Mouse (Mus musculus) MN1 (cell line): ENCODE measurements around the gene Slfn8.
"Not testable (repeated sequence)": the region's sequence is repeated elsewhere in the genome, so short reads cannot be mapped to it uniquely, and the experiment has no call there.

ENCODE experiments used
- DNase-seq: peaks from one replicate; pipeline ENCODE4 v3.0.0-alpha.2; 2016; ENCODE audit warnings: low spot score

Slfn8 gene

GRCm38 (mm10) chr11:83020621-83021020 is at the start of gene Slfn8:
Gene Slfn8 (minus strand): TSS chr11:83020810.
- DNase-seq: no peak

DNA sequence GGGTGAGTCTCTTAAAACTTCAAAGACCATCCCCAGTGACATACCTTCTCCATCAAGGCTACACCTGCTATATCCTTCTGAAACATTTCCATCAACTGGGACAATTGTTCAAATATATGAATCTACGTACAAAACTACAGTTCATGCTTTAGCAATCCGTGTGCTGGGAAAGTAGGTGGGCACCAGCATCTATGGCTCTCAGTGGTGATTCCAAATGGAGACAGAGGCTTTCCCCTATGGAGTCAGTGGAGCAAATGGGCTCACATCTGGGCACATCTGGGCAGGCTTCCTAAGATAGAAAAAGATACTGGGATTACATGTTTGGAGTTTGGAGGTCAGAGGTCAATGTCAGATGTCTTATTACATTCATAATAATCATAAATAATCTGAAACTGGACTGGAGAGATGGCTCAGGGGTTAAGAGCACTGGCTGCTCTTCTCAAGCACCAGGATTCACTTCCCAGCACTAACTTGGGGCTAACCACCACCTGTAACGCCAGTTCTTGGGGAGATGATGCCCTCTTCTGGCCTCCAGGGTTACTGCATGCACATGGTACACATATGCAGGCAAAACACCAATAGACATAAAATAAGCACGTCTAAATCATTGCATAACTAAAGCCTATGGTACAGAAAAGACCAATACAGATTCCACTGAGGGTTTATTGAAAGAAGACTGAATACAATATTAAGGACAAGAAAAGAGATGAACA is 47.5 kb upstream of the Slfn8 start:
- no peak for DNase-seq

- DNase-seq: no peak
Measured at GRCm38 (mm10) chr11:83066640-83067531, 46.3 kb upstream of the Slfn8 start.

DNA sequence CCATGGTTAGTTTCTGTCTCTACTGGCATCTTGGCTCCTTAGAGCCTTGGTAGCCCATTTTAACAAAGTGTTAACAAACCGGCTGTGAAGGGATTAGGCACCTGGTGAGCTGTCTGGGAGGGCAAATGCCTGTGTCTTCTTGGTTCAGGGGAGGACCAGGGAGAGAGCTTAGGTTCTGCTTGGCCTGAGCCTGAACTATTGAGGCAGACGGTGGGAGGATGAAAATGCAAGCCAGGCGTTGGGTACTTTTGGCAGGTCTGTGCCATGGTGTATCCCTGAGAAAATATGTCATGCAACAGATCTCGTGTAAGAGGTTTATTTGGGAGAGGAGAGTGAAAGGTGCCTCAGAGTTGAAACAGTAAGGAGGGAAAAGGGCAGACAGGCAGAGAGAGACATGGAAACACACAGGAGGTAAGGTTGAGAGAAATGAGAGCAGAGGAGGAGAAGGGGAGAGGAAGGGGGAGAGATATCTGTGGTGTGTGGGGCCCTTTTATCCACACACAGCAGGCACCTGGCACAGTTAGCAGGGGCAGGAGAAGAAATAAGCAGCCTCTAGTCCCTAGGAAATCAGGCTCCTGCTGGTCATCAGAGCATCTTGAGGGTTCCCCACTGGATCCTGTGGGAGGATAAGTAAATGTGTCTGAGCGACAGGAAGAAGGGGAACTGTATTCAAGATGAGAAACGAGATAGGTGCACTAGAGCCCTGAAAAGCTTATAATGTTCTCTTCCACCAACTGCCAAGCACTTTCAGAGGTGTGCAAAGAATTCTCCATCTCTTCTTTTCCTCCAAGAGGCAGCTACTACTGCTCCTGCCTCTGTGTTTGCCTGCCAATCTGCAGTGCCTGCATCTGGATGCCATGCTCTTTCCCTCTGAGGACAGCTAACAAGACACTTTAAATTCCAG is 45.1 kb upstream of the Slfn8 start:
- no peak for DNase-seq

- DNase-seq: no peak
Measured at GRCm38 (mm10) chr11:83064946-83065345, 44.3 kb upstream of the Slfn8 start, which contains the start of gene Slfn2. Gene Slfn2 (plus strand): TSS chr11:83065112.

DNA sequence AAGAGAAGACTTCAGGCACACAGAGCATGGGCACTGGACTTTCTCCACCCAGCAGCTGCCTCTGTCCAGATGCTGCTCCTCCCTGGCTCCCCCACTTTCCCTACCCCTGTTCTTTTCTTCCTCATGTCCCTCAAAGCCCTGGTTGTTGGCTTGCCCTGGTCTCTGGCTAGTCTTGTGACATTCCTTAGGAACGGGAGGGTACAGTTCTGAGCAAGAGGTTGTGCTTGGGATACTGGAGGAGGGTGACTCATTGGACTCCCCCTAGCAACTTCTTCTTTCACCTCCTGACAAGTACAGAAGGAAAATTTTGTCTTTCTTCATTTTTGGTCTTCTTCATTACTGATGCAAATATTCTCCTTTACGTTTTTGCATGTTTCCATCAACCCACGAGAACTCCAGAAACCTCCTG is 43.3 kb upstream of the Slfn8 start:
- DNase-seq: no peak

GRCm38 (mm10) chr11:83063126-83063525 is 42.5 kb upstream of the Slfn8 start:
- no peak for DNase-seq

- DNase-seq: no peak
Measured at GRCm38 (mm10) chr11:83061806-83062205, 41.2 kb upstream of the Slfn8 start.

GRCm38 (mm10) chr11:83060412-83061020 is 39.9 kb upstream of the Slfn8 start:
- no peak for DNase-seq

GRCm38 (mm10) chr11:83057863-83058262 is 37.3 kb upstream of the Slfn8 start:
- DNase-seq: no peak

DNA sequence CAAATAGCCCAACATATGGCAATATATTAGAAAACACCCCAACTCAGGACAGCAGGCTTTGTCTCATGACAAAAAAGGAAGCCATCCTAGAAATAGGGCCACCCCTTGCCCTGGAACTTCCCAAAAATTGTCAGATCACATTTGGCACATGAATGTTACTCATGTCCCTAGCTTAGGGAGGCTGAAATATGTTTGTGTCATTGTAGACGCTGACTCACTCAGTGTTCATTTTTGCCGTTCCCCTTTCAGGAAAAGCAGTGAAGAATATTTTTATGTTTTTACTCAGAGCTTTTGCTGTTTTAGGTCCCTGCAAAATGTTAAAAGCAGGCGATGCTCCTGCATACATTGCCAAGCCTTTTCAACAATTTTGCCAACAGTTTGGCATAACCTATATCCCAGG is 25.0 kb upstream of the Slfn8 start:
- DNase-seq: no peak

GRCm38 (mm10) chr11:83043891-83044290 is 23.3 kb upstream of the Slfn8 start:
- DNase-seq: no peak

- no peak for DNase-seq
Measured at GRCm38 (mm10) chr11:83041000-83041399, 20.4 kb upstream of the Slfn8 start.

DNA sequence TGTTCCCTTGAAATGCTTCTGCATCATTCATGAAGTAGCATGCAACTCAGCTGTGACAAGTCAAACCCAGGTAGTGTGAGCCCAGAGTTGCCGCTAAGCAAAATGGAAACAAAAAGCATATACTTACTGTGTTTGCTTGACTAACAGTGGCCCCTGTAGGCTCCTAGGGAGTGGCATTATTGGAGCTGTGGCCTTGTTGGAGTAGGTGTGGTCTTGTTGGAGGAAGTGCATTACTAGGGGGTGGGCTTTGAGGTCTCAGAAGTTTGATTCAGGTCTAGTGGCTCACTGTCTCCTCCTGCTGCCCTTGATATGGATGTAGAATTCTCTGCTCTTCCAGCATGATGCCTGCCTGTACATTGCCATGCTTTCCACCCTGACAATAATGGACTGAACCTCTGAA is 19.7 kb upstream of the Slfn8 start:
- no peak for DNase-seq

- no peak for DNase-seq
Measured at GRCm38 (mm10) chr11:83039796-83040195, 19.2 kb upstream of the Slfn8 start.

GRCm38 (mm10) chr11:83039156-83039555 is 18.5 kb upstream of the Slfn8 start:
- no peak for DNase-seq

DNA sequence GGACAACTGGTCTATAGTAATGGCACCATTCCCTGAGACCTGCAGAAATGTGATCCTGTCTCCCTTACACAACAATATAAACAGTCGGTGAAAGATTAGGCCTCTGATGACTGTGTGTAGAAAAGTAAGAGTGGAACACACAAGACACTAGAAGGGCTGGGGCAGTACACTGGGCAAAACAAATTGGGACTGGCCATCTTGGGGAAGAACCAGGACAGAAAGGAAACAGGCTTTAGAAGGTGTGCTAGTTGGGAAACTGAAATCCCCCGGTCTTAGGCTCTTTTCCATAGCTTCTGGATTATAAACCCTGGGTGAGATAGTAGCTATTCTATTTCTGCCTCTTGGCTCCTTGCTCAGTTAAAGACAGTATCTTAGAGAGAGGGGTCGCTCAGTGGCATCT is 18.1 kb upstream of the Slfn8 start:
- DNase-seq: not testable (repeated sequence)

GRCm38 (mm10) chr11:83019561-83020519 is 770 bp downstream of the Slfn8 start:
- not testable (repeated sequence) for DNase-seq

DNA sequence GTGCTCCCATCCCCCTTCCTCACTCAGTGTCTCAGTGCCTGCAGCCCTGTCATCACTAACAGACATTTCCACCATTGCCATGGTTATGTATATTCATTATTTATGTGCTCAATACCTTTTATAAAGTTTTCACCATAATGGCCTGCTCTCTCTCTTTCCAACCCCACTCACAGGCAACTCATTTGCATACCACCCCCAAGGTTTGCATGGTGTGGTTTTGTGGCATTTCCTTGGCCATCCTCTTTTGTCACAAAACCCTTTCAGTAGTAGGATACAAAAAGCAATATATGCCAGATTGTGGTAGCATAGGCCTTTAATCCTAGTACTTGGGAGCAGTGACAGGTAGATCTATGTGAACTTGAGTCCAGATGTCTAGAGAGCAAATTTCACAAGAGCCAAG is 4.5 kb downstream of the Slfn8 start:
- DNase-seq: no peak

DNA sequence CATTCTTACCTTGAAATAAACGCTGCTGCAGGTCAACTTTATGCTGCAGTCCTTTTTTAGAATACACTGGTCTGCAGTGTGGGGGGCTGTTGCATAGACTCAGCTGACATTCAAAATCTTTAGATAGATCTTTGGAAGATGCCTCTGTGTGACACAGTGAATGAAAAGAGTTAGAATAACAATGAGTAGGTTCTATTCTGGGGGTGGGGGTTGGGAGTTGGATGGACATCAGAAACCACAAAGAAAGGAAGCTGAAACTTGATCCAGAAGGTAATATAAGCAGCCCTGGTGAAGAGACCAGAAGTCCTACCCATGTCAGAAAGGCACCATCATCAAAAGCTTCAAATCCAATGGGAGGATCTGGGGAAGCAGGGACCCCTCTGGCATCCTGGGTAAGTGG is 7.3 kb downstream of the Slfn8 start:
- DNase-seq: no peak
